Mouse (Mus musculus) midbrain, postnatal 0 days (tissue): ENCODE measurements at regions not wholly inside any gene's neighbourhood (a gene's known extent, or its start where the extent isn't known, plus 50 kb on each side); places are given as distances from the start of the nearest gene placed in this dataset.

Source experiments
- ATAC-seq: fragments of 200-750 bp; cut with Nextera tagmentation; 2 replicates; pipeline ENCODE4 v1.8.0; 2017; ENCODE audit warnings: moderate number of reproducible peaks, mild to moderate bottlenecking, moderate TSS enrichment, moderate library complexity; ENCODE audit not compliant: low FRiP score
- DNase-seq: peaks from one replicate; pipeline ENCODE4 v3.0.0-alpha.2; 2015; ENCODE audit warnings: low spot score
- H3K27ac ChIP-seq: fragments of 300-500 bp; sonication (generic); 2 replicates; pipeline ENCODE4 v1.5.1; 2014; ENCODE audit warnings: low read depth, mild to moderate bottlenecking, low read length, mixed read lengths
- H3K27me3 ChIP-seq: fragments of 300-500 bp; sonication (generic); 2 replicates; pipeline ENCODE4 v1.6.1; 2014; ENCODE audit warnings: low read length, control low read depth, mixed read lengths; ENCODE audit not compliant: insufficient read depth
- H3K36me3 ChIP-seq: fragments of 300-500 bp; sonication (generic); 2 replicates; pipeline ENCODE4 v1.6.1; 2014; ENCODE audit warnings: low read length, control low read depth, mixed read lengths; ENCODE audit not compliant: insufficient read depth
- H3K4me1 ChIP-seq: fragments of 300-500 bp; sonication (generic); 2 replicates; pipeline ENCODE4 v1.6.1; 2014; ENCODE audit warnings: mild to moderate bottlenecking, control low read depth, antibody characterized with exemption, low read length, mixed read lengths; ENCODE audit not compliant: insufficient read depth
- H3K4me2 ChIP-seq: fragments of 300-500 bp; sonication (generic); 2 replicates; pipeline ENCODE4 v1.6.1; 2014; ENCODE audit warnings: low read depth, mild to moderate bottlenecking, low read length, mixed read lengths; ENCODE audit not compliant: poor library complexity, severe bottlenecking
- H3K4me3 ChIP-seq: fragments of 300-500 bp; sonication (generic); 2 replicates; pipeline ENCODE4 v1.5.1; 2014; ENCODE audit warnings: low read depth, mild to moderate bottlenecking, low read length, moderate library complexity
- H3K9ac ChIP-seq: fragments of 300-500 bp; sonication (generic); replicated peaks from 2 replicates; pipeline ENCODE4 v1.6.1; 2014; ENCODE audit warnings: mild to moderate bottlenecking, low read length, moderate library complexity, mixed read lengths; ENCODE audit not compliant: poor library complexity, severe bottlenecking
- H3K9me3 ChIP-seq: fragments of 300-500 bp; sonication (generic); 2 replicates; pipeline ENCODE4 v1.6.1; 2016; ENCODE audit warnings: low read length, control low read depth
- CTCF ChIP-seq: IDR thresholded peaks from 2 replicates; pipeline ENCODE4 v1.5.1; 2016; ENCODE audit warnings: antibody characterized with exemption, mild to moderate bottlenecking
- WGBS: fragments of 180-500 bp; shearing (Covaris S2); extraction: QIAGEN DNeasy Blood & Tissue Kit; methylation state at CpG from one replicate; pipeline ENCODE4 v1.1.7; 2014; 5-methylcytosine and 5-hydroxymethylcytosine counted together

DNA sequence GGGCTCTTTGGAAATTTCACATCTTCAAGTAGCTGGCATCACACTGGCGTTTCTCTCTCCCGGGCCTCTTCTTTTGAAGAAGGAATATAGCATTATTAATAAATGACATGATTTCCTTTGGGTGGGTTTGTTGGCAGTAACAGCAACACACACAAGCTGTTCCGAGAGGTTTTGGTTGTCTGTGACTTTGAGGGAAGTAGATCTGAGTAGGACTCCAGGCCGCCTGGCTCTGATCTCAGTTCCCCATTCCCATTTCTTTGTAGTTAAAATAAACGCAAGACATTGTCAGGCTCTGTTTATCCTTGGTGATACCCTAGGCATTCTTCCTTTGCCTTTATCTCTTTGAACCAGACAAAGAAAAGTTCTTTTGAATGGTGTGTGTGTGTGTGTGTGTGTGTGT is 83.3 kb upstream of the Gm9887 start:
- ATAC-seq = no peak
- no peak overlapping the region for H3K27ac ChIP-seq
- H3K9me3 ChIP-seq = no peaks in the 10 kb centered on the region
- no peaks in the 10 kb centered on the region for H3K27me3 ChIP-seq
- H3K36me3 ChIP-seq = no peaks in the 10 kb centered on the region
- WGBS = 47% methylated on average over 5 of the region's 5 CpGs
- DNase-seq = no peak
- H3K9ac ChIP-seq = no peak overlapping the region
- no peak overlapping the region for H3K4me2 ChIP-seq
- no peak for TF ChIP-seq CTCF
- H3K4me1 ChIP-seq = no peaks in the 10 kb centered on the region
- no peak overlapping the region for H3K4me3 ChIP-seq

DNA sequence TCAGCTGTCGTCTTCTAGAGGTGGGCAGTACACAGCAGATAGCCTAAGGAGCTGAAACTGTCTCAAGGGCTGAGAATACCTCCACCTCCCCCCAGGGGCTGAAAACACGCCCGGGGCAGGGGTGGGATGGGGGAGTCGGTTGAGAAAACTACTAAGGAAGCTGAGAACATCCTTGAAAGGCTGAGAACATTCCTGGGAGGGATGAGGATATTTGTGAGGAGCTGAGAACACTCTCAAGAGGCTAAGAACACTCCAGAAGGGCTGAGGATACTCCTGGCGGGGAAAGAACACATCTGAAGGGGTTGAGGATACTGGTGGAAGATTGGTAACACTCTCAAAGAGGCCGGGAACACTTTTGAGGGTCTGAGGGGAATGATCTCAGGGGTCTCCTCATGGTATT is 81.3 kb upstream of the Gm9887 start:
- WGBS = 78% methylated on average over 6 of the region's 6 CpGs
- DNase-seq (no peak), ATAC-seq (no peak)
- Histone ChIP-seq H3K27me3 (no peaks in the 10 kb centered on the region), H3K27ac (no peak overlapping the region), H3K4me3 (no peak overlapping the region), H3K9me3 (no peaks in the 10 kb centered on the region), H3K9ac (no peak overlapping the region), H3K4me1 (no peaks in the 10 kb centered on the region), H3K36me3 (no peaks in the 10 kb centered on the region), H3K4me2 (no peak overlapping the region)
- no peak for TF ChIP-seq CTCF

- Histone ChIP-seq H3K4me2 (no peak overlapping the region), H3K36me3 (no peaks in the 10 kb centered on the region), H3K9ac (no peak overlapping the region), H3K4me3 (no peak overlapping the region), H3K9me3 (no peaks in the 10 kb centered on the region), H3K4me1 (no peaks in the 10 kb centered on the region), H3K27me3 (no peaks in the 10 kb centered on the region), H3K27ac (no peak overlapping the region)
- no peak for DNase-seq
- no peak for ATAC-seq
- TF ChIP-seq CTCF = no peak
- 83% methylated on average over 10 of the region's 10 CpGs for WGBS
Measured at GRCm38 (mm10) chr12:69452986-69453385, 80.7 kb upstream of the Gm9887 start.

- DNase-seq (no peak), ATAC-seq (no peak)
Measured at GRCm38 (mm10) chr12:69451110-69451509, 78.9 kb upstream of the Gm9887 start.

GRCm38 (mm10) chr12:69447962-69448767 is 75.9 kb upstream of the Gm9887 start:
- WGBS = 67% methylated on average over 14 of the region's 14 CpGs
- Histone ChIP-seq H3K4me2 (no peak overlapping the region), H3K9ac (no peak overlapping the region), H3K27ac (no peak overlapping the region), H3K4me1 (peaks cover 6% of the 10 kb centered on the region; the same call in 1 of the 2 replicates), H3K36me3 (no peaks in the 10 kb centered on the region), H3K27me3 (no peaks in the 10 kb centered on the region), H3K9me3 (no peaks in the 10 kb centered on the region), H3K4me3 (no peak overlapping the region)
- ATAC-seq = no peak
- no peak for DNase-seq
- no peak for TF ChIP-seq CTCF

More at GRCm38 (mm10) chr12:69451110-69451509, 78.9 kb upstream of the Gm9887 start:
- no peak overlapping the region for H3K9ac ChIP-seq
- H3K36me3 ChIP-seq = no peaks in the 10 kb centered on the region
- WGBS = 51% methylated on average over 6 of the region's 6 CpGs
- H3K9me3 ChIP-seq = no peaks in the 10 kb centered on the region
- H3K4me1 ChIP-seq = peaks cover 4% of the 10 kb centered on the region; the same call in 1 of the 2 replicates
- no peak overlapping the region for H3K4me3 ChIP-seq
- no peak overlapping the region for H3K4me2 ChIP-seq
- no peak overlapping the region for H3K27ac ChIP-seq
- TF ChIP-seq CTCF = no peak
- H3K27me3 ChIP-seq = no peaks in the 10 kb centered on the region

DNA sequence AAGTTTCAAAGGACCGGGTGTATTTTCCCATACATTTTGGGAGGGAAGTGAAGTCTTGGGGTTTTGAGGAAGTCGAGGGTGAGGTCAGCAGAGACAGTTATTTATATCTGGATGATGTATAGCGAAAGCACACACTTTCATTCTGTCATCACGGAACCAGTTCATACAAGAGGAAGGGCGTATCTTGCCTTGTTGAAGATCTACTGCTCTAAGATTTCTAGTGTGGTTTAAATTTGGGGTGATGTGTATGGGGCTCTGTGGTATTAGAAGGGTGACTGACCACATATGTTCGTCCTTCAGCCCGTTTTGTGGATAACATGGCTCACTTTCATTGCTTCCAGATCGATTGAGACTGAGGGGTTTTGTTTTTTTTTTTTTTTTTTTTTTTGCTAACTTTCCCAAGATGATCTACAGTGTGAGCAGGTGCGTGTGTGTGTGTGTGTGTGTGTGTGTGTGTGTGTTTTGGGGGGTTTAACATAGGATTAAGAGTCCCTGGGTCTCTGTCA is 75.1 kb upstream of the Gm9887 start:
- Histone ChIP-seq H3K9me3 (no peaks in the 10 kb centered on the region), H3K27ac (peak overlapping the region; percentile 8; the same call in 1 of the 2 replicates), H3K4me2 (0 out of 2 replicates have a peak overlapping the region, but pooled peaks have one; percentile 44), H3K36me3 (no peaks in the 10 kb centered on the region), H3K4me1 (peaks cover 6% of the 10 kb centered on the region; the same call in 1 of the 2 replicates), H3K9ac (no peak overlapping the region), H3K4me3 (no peak overlapping the region), H3K27me3 (no peaks in the 10 kb centered on the region)
- no peak for TF ChIP-seq CTCF
- no peak for DNase-seq
- 77% methylated on average over 9 of the region's 9 CpGs for WGBS
- ATAC-seq = no peak
